Mouse (Mus musculus): ENCODE data around the gene Gm37240.

The Gm37240 gene

GRCm38 (mm10) chr3:85679960-85680359 is 207.4 kb downstream of the Gm37240 start:
- no peak for DNase-seq (ENCODE audit: low spot score)

- no peak for DNase-seq (ENCODE audit: low spot score)
These were observed 207.9 kb downstream of the Gm37240 start for GRCm38 (mm10) chr3:85679312-85679933.

- DNase-seq (ENCODE audit: low spot score) = no peak
These were observed 209.4 kb downstream of the Gm37240 start for GRCm38 (mm10) chr3:85677952-85678351.

- no peak for DNase-seq (ENCODE audit: low spot score)
These were observed 210.2 kb downstream of the Gm37240 start for GRCm38 (mm10) chr3:85677133-85677532.

- no peak for DNase-seq (ENCODE audit: low spot score)
These were observed 217.5 kb downstream of the Gm37240 start for GRCm38 (mm10) chr3:85669844-85670243.

- no peak for DNase-seq (ENCODE audit: low spot score)
These were observed 219.6 kb downstream of the Gm37240 start for GRCm38 (mm10) chr3:85667683-85668082.

- DNase-seq (ENCODE audit: low spot score) = no peak
These were observed 220.6 kb downstream of the Gm37240 start for GRCm38 (mm10) chr3:85666736-85667135.

GRCm38 (mm10) chr3:85666166-85666565 is 221.2 kb downstream of the Gm37240 start:
- DNase-seq (ENCODE audit: low spot score) = no peak

GRCm38 (mm10) chr3:85664591-85665171 is 222.6 kb downstream of the Gm37240 start:
- no peak for DNase-seq (ENCODE audit: low spot score)

- no peak for DNase-seq (ENCODE audit: low spot score)
These were observed 223.5 kb downstream of the Gm37240 start for GRCm38 (mm10) chr3:85663826-85664225.

- no peak for DNase-seq (ENCODE audit: low spot score)
These were observed 225.1 kb downstream of the Gm37240 start for GRCm38 (mm10) chr3:85661926-85662813.

- DNase-seq (ENCODE audit: low spot score) = no peak
These were observed 227.6 kb downstream of the Gm37240 start for GRCm38 (mm10) chr3:85659681-85660080.

- DNase-seq (ENCODE audit: low spot score) = no peak
These were observed 231.8 kb downstream of the Gm37240 start for GRCm38 (mm10) chr3:85655538-85655937.

- DNase-seq (ENCODE audit: low spot score) = no peak
These were observed 234.3 kb downstream of the Gm37240 start for GRCm38 (mm10) chr3:85652727-85653665.

GRCm38 (mm10) chr3:85649176-85649575 is 238.1 kb downstream of the Gm37240 start:
- no peak for DNase-seq (ENCODE audit: low spot score)

GRCm38 (mm10) chr3:85645517-85646004 is 241.8 kb downstream of the Gm37240 start:
- no peak for DNase-seq (ENCODE audit: low spot score)

GRCm38 (mm10) chr3:85644814-85645213 is 242.5 kb downstream of the Gm37240 start:
- DNase-seq (ENCODE audit: low spot score) = no peak

- no peak for DNase-seq (ENCODE audit: low spot score)
These were observed 245.6 kb downstream of the Gm37240 start for GRCm38 (mm10) chr3:85641751-85642150.

- no peak for DNase-seq (ENCODE audit: low spot score)
These were observed 250.4 kb downstream of the Gm37240 start for GRCm38 (mm10) chr3:85636716-85637447.

- DNase-seq (ENCODE audit: low spot score) = no peak
These were observed 251.7 kb downstream of the Gm37240 start for GRCm38 (mm10) chr3:85635591-85635990.

- peak; percentile 11 for DNase-seq (ENCODE audit: low spot score)
These were observed 252.2 kb downstream of the Gm37240 start for GRCm38 (mm10) chr3:85635126-85635419.
